Mouse (Mus musculus) CH12.LX (cell line): ENCODE data around the gene Camsap2.

Experiments
- CTCF ChIP-seq, 2 experiments: IDR thresholded peaks in 1 of 2; conservative IDR thresholded peaks in 1 of 2; 2 replicates each; pipeline ENCODE4 v1.5.1; 2011 to 2012; ENCODE audit warnings: low read depth in 2 of 2, low read length in 2 of 2, improper control_type of control experiment in 1 of 2, inconsistent platforms in 1 of 2, mild to moderate bottlenecking in 1 of 2, moderate library complexity in 1 of 2
- EP300 ChIP-seq: IDR thresholded peaks from 2 replicates; pipeline ENCODE4 v1.6.1; 2011; ENCODE audit warnings: low read length, improper control_type of control experiment
- ETS1 ChIP-seq: conservative IDR thresholded peaks from 2 replicates; pipeline ENCODE4 v1.6.1; 2012; ENCODE audit warnings: low read depth, mild to moderate bottlenecking, inconsistent platforms, low read length, improper control_type of control experiment, moderate library complexity
- MAZ ChIP-seq: IDR thresholded peaks from 2 replicates; pipeline ENCODE4 v1.6.1; 2012; ENCODE audit warnings: low read depth, mild to moderate bottlenecking, inconsistent platforms, low read length, improper control_type of control experiment, moderate library complexity
- USF1 ChIP-seq: IDR thresholded peaks from 2 replicates; pipeline ENCODE4 v1.6.1; 2014; ENCODE audit warnings: low read depth, mild to moderate bottlenecking, inconsistent platforms, low read length, improper control_type of control experiment

GRCm38 (mm10) chr1:136395073-136395472, 49.2 kb upstream of the Camsap2 start:
- TF ChIP-seq USF1 (no peak), ETS1 (no peak), EP300 (no peak), CTCF (conservative IDR thresholded peaks at IDR 0.05 in 1 of 2, IDR thresholded peaks at IDR 0.05 in 1 of 2; ENCODE audit: low read depth in 2 of 2, low read length in 2 of 2) (no peak), MAZ (no peak)
